Mouse (Mus musculus): ENCODE measurements at regions not wholly inside any gene's neighbourhood (a gene's known extent, or its start where the extent isn't known, plus 50 kb on each side); places are given as distances from the start of the nearest gene placed in this dataset.

GRCm38 (mm10) chr1:130279180-130279579 is 143.6 kb downstream of the Cd55b start:
- Histone ChIP-seq H3K4me3 (ENCODE audit: low read depth, low read length) (no peak overlapping the region), H3K9me3 (ENCODE audit: control insufficient read depth, low read length) (peaks cover 7% of the 10 kb centered on the region; the same call in 1 of the 2 replicates), H3K4me2 (ENCODE audit: low read length) (no peak overlapping the region), H3K4me1 (replicated peaks; ENCODE audit: control insufficient read depth, insufficient read depth, low read length) (no peaks in the 10 kb centered on the region), H3K27me3 (replicated peaks; ENCODE audit: control insufficient read depth, insufficient read depth, low read length) (no peaks in the 10 kb centered on the region), H3K36me3 (ENCODE audit: control insufficient read depth, insufficient read depth, low read length) (no peaks in the 10 kb centered on the region), H3K9ac (ENCODE audit: low read length) (no peak overlapping the region), H3K27ac (ENCODE audit: low read depth) (no peak overlapping the region)
- DNase-seq (ENCODE audit: low spot score): no peak
- ATAC-seq (replicated peaks; ENCODE audit: low FRiP score, low TSS enrichment, low read depth): no peak

- Histone ChIP-seq H3K27ac (ENCODE audit: low read depth) (no peak overlapping the region), H3K36me3 (ENCODE audit: control insufficient read depth, insufficient read depth, low read length) (no peaks in the 10 kb centered on the region), H3K9me3 (ENCODE audit: control insufficient read depth, low read length) (peaks cover 7% of the 10 kb centered on the region; the same call in 1 of the 2 replicates), H3K4me1 (replicated peaks; ENCODE audit: control insufficient read depth, insufficient read depth, low read length) (no peaks in the 10 kb centered on the region), H3K4me2 (ENCODE audit: low read length) (no peak overlapping the region), H3K9ac (ENCODE audit: low read length) (no peak overlapping the region), H3K4me3 (ENCODE audit: low read depth, low read length) (no peak overlapping the region), H3K27me3 (replicated peaks; ENCODE audit: control insufficient read depth, insufficient read depth, low read length) (no peaks in the 10 kb centered on the region)
- ATAC-seq (replicated peaks; ENCODE audit: low FRiP score, low TSS enrichment, low read depth) (no peak), DNase-seq (ENCODE audit: low spot score) (no peak)
Measured at GRCm38 (mm10) chr1:130278000-130278536, 144.7 kb downstream of the Cd55b start.

DNA sequence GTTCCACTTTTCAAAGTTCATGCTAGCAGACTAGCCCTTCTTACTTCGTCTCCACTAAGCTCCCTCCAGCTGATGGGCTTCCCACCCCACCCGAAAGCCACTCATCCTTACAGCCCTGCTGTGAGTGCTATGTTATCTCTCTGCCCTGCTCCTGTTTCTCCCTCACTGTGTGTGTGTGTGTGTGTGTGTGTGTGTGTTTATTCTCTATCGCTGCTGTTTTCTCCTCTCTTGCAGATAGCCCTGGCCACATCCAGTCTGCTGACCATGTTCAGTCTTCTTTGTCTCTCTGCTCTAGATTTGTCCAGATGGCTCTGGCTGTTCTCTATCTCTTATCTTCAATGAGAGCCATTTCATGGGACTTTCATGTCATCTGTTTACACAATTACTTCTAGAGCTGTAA is 145.9 kb downstream of the Cd55b start:
- DNase-seq (ENCODE audit: low spot score) (no peak), ATAC-seq (replicated peaks; ENCODE audit: low FRiP score, low TSS enrichment, low read depth) (no peak)
- Histone ChIP-seq H3K27me3 (replicated peaks; ENCODE audit: control insufficient read depth, insufficient read depth, low read length) (no peaks in the 10 kb centered on the region), H3K27ac (ENCODE audit: low read depth) (no peak overlapping the region), H3K4me1 (replicated peaks; ENCODE audit: control insufficient read depth, insufficient read depth, low read length) (no peaks in the 10 kb centered on the region), H3K9ac (ENCODE audit: low read length) (no peak overlapping the region), H3K4me2 (ENCODE audit: low read length) (no peak overlapping the region), H3K4me3 (ENCODE audit: low read depth, low read length) (no peak overlapping the region), H3K9me3 (ENCODE audit: control insufficient read depth, low read length) (peaks cover 7% of the 10 kb centered on the region; the same call in 1 of the 2 replicates), H3K36me3 (ENCODE audit: control insufficient read depth, insufficient read depth, low read length) (no peaks in the 10 kb centered on the region)
- 36% methylated on average over 3 of the region's 3 CpGs for WGBS

DNA sequence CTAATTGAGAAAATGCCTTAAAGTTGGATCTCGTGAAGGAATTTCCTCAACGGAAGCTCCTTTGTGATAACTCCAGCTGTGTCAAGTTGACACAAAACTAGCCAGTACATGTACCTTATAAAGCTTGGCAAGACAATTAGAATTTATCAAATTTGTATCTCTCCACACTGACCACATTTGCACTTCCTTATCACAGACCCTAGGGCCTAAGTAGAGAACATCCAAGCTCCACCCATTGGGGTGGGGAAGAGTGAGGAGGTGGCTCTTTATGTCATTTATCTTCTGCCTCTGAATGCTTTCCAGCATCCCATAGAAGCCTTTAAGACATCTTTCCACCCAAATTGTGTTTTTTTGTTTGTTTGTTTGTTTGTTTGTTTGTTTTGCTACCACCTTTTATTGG is 146.8 kb downstream of the Cd55b start:
- Histone ChIP-seq H3K9me3 (ENCODE audit: control insufficient read depth, low read length) (peaks cover 7% of the 10 kb centered on the region; the same call in 1 of the 2 replicates), H3K36me3 (ENCODE audit: control insufficient read depth, insufficient read depth, low read length) (no peaks in the 10 kb centered on the region), H3K4me1 (replicated peaks; ENCODE audit: control insufficient read depth, insufficient read depth, low read length) (no peaks in the 10 kb centered on the region), H3K9ac (ENCODE audit: low read length) (no peak overlapping the region), H3K4me2 (ENCODE audit: low read length) (no peak overlapping the region), H3K27me3 (replicated peaks; ENCODE audit: control insufficient read depth, insufficient read depth, low read length) (no peaks in the 10 kb centered on the region), H3K27ac (ENCODE audit: low read depth) (no peak overlapping the region), H3K4me3 (ENCODE audit: low read depth, low read length) (no peak overlapping the region)
- ATAC-seq (replicated peaks; ENCODE audit: low FRiP score, low TSS enrichment, low read depth): no peak
- 85% methylated on average over 2 of the region's 2 CpGs for WGBS
- no peak for DNase-seq (ENCODE audit: low spot score)

DNA sequence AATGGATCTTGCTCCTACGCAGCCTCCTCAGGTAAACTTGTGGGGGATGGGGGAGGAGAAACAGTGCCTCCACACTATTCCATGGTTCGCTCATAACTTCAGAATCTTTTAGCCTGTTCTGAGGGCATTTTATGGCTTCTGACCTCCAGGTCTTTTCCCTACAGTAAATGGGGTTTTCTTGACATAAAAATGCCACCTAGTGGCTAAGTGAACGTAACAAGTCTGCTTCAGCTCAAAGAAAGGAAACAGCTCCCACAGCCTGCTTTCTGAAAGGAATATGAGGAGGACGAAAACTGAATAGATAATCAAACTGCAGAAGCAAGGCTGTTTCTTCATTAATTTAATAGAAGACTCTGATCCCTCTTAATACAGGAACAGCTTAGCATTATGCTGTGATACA is 148.3 kb downstream of the Cd55b start:
- DNase-seq (ENCODE audit: low spot score): no peak
- 39% methylated on average over 4 of the region's 4 CpGs for WGBS
- no peaks in the 10 kb centered on the region for H3K4me1 ChIP-seq (replicated peaks; ENCODE audit: control insufficient read depth, insufficient read depth, low read length)
- H3K27ac ChIP-seq (ENCODE audit: low read depth): no peak overlapping the region
- ATAC-seq (replicated peaks; ENCODE audit: low FRiP score, low TSS enrichment, low read depth): no peak
- H3K4me2 ChIP-seq (ENCODE audit: low read length): no peak overlapping the region
- H3K9ac ChIP-seq (ENCODE audit: low read length): no peak overlapping the region
- H3K36me3 ChIP-seq (ENCODE audit: control insufficient read depth, insufficient read depth, low read length): no peaks in the 10 kb centered on the region
- H3K9me3 ChIP-seq (ENCODE audit: control insufficient read depth, low read length): peaks cover 7% of the 10 kb centered on the region; the same call in 1 of the 2 replicates
- H3K4me3 ChIP-seq (ENCODE audit: low read depth, low read length): no peak overlapping the region
- H3K27me3 ChIP-seq (replicated peaks; ENCODE audit: control insufficient read depth, insufficient read depth, low read length): no peaks in the 10 kb centered on the region

- ATAC-seq (replicated peaks; ENCODE audit: low FRiP score, low TSS enrichment, low read depth): no peak
- H3K27me3 ChIP-seq (replicated peaks; ENCODE audit: control insufficient read depth, insufficient read depth, low read length): no peaks in the 10 kb centered on the region
- H3K4me2 ChIP-seq (ENCODE audit: low read length): no peak overlapping the region
- WGBS: 94% methylated on average over 2 of the region's 2 CpGs
- H3K36me3 ChIP-seq (ENCODE audit: control insufficient read depth, insufficient read depth, low read length): no peaks in the 10 kb centered on the region
- H3K9ac ChIP-seq (ENCODE audit: low read length): no peak overlapping the region
- no peak for DNase-seq (ENCODE audit: low spot score)
- H3K27ac ChIP-seq (ENCODE audit: low read depth): no peak overlapping the region
- H3K9me3 ChIP-seq (ENCODE audit: control insufficient read depth, low read length): no peaks in the 10 kb centered on the region
- no peak overlapping the region for H3K4me3 ChIP-seq (ENCODE audit: low read depth, low read length)
- no peaks in the 10 kb centered on the region for H3K4me1 ChIP-seq (replicated peaks; ENCODE audit: control insufficient read depth, insufficient read depth, low read length)
Measured at GRCm38 (mm10) chr1:130270457-130270856, 152.4 kb downstream of the Cd55b start.

Measured in intestine, embryonic 14.5 days (tissue).